Mouse (Mus musculus) MEL (cell line): ENCODE data around the gene Cntnap1.

Source experiments
- CTCF ChIP-seq, 3 experiments: IDR thresholded peaks in 2 of 3; conservative IDR thresholded peaks in 1 of 3; 2 replicates each; pipeline ENCODE4 v1.5.1; 2011 to 2012; ENCODE audit warnings: low read length in 3 of 3, low read depth in 2 of 3, mild to moderate bottlenecking in 2 of 3, improper control_type of control experiment in 1 of 3, inconsistent platforms in 1 of 3, mixed read lengths in 1 of 3, moderate library complexity in 1 of 3; ENCODE audit not compliant: control insufficient read depth in 1 of 3, insufficient read depth in 1 of 3, poor library complexity in 1 of 3, severe bottlenecking in 1 of 3
- GATA1 ChIP-seq: IDR thresholded peaks from 2 replicates; pipeline ENCODE4 v1.6.1; 2011; ENCODE audit warnings: low read depth, low read length, improper control_type of control experiment
- NELFE ChIP-seq: IDR thresholded peaks from 2 replicates; pipeline ENCODE4 v1.6.1; 2011; ENCODE audit warnings: low read depth, low read length, improper control_type of control experiment
- NRF1 ChIP-seq: IDR thresholded peaks from 2 replicates; pipeline ENCODE4 v1.6.1; 2014; ENCODE audit warnings: low read depth, mild to moderate bottlenecking, inconsistent platforms, low read length, improper control_type of control experiment, moderate library complexity; ENCODE audit not compliant: poor library complexity, insufficient read depth, severe bottlenecking
- USF2 ChIP-seq, 2 experiments: IDR thresholded peaks; 2 replicates each; pipeline ENCODE4 v1.6.1; 2011 to 2012; ENCODE audit warnings: improper control_type of control experiment in 2 of 2, low read length in 2 of 2, borderline replicate concordance in 1 of 2, inconsistent platforms in 1 of 2, low read depth in 1 of 2, mild to moderate bottlenecking in 1 of 2; ENCODE audit not compliant: insufficient read depth in 1 of 2

DNA sequence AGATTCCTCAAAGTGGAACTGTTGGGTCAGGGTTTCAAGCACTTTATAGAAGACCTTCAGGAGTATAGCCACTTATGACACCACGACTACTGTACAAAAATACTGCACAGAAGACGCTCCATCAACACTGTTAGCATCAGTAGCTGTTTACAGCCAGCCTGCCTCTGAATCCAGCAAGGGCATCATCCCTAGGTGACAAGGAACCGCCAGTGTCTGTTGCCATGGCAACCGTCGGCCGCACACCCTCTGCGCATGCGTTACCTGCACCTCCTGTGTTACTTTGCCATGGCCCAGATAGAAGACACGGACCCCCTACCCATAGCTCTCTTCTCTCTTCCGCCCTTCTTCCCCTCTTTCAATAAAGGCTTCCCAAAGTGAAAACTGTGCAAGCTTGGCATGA is 23.9 kb upstream of the Cntnap1 start:
- TF ChIP-seq CTCF (IDR thresholded peaks at IDR 0.05 in 2 of 3, conservative IDR thresholded peaks at IDR 0.05 in 1 of 3; ENCODE audit: control insufficient read depth in 1 of 3, insufficient read depth in 1 of 3, low read depth in 2 of 3, low read length in 3 of 3, poor library complexity in 1 of 3, severe bottlenecking in 1 of 3) (no peak), GATA1 (no peak), USF2 (IDR thresholded peaks at IDR 0.05; ENCODE audit: borderline replicate concordance in 1 of 2, insufficient read depth in 1 of 2, low read depth in 1 of 2, low read length in 2 of 2) (no peak), NRF1 (no peak), NELFE (no peak)
